Mouse (Mus musculus): Measurements from ENCODE around the gene Lclat1. TPM values are rescaled to one million over a fixed set of nuclear protein-coding genes. Genes with fewer than 3 reads are reported as not detected.
"Not testable (repeated sequence)": the region's sequence is repeated elsewhere in the genome, so short reads cannot be mapped to it uniquely, and the experiment has no call there.

The Lclat1 gene
- polyA plus RNA-seq, 1 experiment from 2014 or later, result 47.0 TPM

DNA sequence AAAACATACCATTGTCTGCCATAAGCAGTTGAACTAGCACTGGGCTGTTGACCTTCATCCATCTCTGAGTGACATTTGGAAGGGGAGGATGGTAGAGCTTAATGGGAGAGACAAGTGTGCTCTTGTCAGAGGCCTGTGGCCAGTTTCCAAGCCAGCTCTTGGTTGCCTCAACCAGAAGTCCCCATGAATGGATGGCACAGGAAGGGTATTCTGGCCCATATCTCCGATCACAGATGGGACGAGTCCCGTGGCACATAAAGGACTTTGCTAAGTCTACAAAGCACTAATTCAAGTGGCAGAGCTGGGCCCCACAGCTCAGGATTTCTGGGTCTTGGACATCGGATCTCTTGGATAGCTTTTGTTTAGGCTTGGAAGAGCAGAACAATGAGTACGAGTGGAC is 148.0 kb downstream of the Lclat1 start:
- H3K36me3 ChIP-seq, result no peaks in the 10 kb centered on the region
- WGBS, result 84% methylated on average over 5 of the region's 5 CpGs
- no peak overlapping the region for H3K27ac ChIP-seq (ENCODE audit: poor library complexity, severe bottlenecking)
- H3K4me2 ChIP-seq, result no peak overlapping the region
- no peak for ATAC-seq (ENCODE audit: insufficient number of reproducible peaks, low FRiP score)
- no peaks in the 10 kb centered on the region for H3K9me3 ChIP-seq (replicated peaks)
- H3K4me3 ChIP-seq, result no peak overlapping the region
- no peaks in the 10 kb centered on the region for H3K27me3 ChIP-seq (replicated peaks)
- no peak overlapping the region for H3K9ac ChIP-seq
- peaks cover 32% of the 10 kb centered on the region for H3K4me1 ChIP-seq (replicated peaks)

DNA sequence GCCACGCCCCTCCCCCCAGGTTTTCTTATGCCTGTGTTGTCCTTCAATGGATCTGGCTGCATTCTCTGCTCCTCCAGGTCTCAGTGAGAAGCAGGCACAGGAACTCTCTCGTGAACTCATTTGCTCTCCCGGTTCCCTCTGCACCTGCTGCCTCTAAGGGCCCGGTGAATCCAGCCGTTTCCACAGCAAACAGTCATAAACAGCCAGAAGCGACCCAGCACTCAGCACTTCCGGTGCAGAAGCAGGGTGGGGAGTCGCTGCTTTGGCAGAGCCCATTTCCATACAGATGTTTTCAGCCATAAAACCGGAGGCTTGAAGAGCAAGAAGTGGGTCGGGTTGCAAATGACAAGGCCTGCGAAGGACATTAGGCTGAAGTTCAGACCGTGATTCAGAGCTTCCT is 150.8 kb downstream of the Lclat1 start:
- H3K9ac ChIP-seq, result no peak overlapping the region
- H3K36me3 ChIP-seq, result no peaks in the 10 kb centered on the region
- 0 out of 2 replicates have a peak overlapping the region, but pooled peaks have one; percentile 18 for H3K27ac ChIP-seq (ENCODE audit: poor library complexity, severe bottlenecking)
- H3K4me3 ChIP-seq, result no peak overlapping the region
- H3K9me3 ChIP-seq (replicated peaks), result no peaks in the 10 kb centered on the region
- WGBS, result 51% methylated on average over 12 of the region's 12 CpGs
- no peak for ATAC-seq (ENCODE audit: insufficient number of reproducible peaks, low FRiP score)
- H3K4me1 ChIP-seq (replicated peaks), result peaks cover 19% of the 10 kb centered on the region
- no peak overlapping the region; the same call in 1 of the 2 replicates for H3K4me2 ChIP-seq
- no peaks in the 10 kb centered on the region for H3K27me3 ChIP-seq (replicated peaks)

DNA sequence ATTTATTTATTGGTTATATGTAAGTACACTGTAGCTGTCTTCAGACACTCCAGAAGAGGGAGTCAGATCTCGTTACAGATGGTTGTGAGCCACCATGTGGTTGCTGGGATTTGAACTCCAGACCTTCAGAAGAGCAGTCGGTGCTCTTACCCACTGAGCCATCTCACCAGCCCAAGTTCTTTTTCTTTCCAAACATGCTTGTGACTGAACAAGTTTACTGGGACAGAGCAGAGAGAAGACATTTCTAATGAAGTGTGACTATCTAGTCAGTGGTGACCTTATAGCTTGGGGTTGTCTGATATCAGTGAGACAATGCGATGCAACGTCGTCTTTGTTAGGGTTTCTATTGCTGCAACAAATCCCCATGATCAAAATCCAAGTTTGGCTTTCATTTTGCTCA is 151.5 kb downstream of the Lclat1 start:
- not testable (repeated sequence) for H3K27me3 ChIP-seq (replicated peaks); H3K27ac ChIP-seq (ENCODE audit: poor library complexity, severe bottlenecking); H3K4me2 ChIP-seq; H3K4me3 ChIP-seq; H3K9me3 ChIP-seq (replicated peaks); ATAC-seq (ENCODE audit: insufficient number of reproducible peaks, low FRiP score); H3K9ac ChIP-seq; H3K36me3 ChIP-seq
- 88% methylated on average over 5 of the region's 5 CpGs for WGBS
- peaks cover 15% of the 10 kb centered on the region for H3K4me1 ChIP-seq (replicated peaks)

DNA sequence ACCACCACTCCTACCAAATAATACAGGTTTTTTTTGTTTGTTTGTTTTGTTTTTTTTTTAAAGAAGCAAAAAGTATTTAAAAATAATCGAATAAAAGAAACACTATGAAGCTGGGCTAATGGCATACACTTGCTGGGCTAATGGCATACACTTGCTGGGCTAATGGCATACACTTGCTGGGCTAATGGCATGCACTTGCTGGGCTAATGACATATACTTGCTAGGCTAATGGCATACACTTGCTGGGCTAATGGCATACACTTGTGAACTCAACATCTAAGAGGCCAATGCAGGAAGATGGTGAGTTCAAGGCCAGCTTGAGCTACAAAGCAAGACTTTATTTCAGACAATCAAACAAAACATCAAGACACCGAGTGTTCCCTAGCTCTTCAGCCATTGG is 154.8 kb downstream of the Lclat1 start:
- Histone ChIP-seq H3K36me3 (no peaks in the 10 kb centered on the region), H3K4me3 (no peak overlapping the region), H3K27me3 (replicated peaks) (no peaks in the 10 kb centered on the region), H3K9me3 (replicated peaks) (no peaks in the 10 kb centered on the region), H3K9ac (no peak overlapping the region), H3K4me2 (no peak overlapping the region), H3K4me1 (replicated peaks) (peaks cover 15% of the 10 kb centered on the region), H3K27ac (ENCODE audit: poor library complexity, severe bottlenecking) (no peak overlapping the region)
- ATAC-seq (ENCODE audit: insufficient number of reproducible peaks, low FRiP score), result no peak
- 84% methylated on average over 2 of the region's 2 CpGs for WGBS

DNA sequence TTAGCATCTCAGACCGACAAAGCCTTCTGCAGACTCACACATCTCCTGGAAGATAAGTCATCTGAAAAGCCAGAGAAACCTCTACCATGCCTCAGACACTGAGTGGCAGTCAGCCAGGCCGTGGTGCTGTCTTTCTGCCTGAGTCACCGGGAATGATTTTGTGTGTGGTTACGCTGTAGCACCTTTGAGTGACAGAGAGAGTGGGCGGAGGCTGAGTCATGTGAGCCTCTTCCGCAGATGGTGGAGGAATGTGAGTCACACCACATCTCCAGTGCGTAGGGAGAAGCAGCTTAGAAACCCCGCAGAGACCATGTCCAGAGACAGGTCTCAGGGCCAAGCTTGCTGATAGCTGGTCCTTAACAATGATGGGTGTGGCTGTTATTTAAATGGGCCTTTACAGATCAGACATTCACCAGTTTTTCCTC is 155.3 kb downstream of the Lclat1 start:
- Histone ChIP-seq H3K4me3 (no peak overlapping the region), H3K4me2 (no peak overlapping the region), H3K27ac (ENCODE audit: poor library complexity, severe bottlenecking) (no peak overlapping the region), H3K4me1 (replicated peaks) (peaks cover 13% of the 10 kb centered on the region), H3K9me3 (replicated peaks) (no peaks in the 10 kb centered on the region), H3K9ac (no peak overlapping the region), H3K27me3 (replicated peaks) (no peaks in the 10 kb centered on the region), H3K36me3 (no peaks in the 10 kb centered on the region)
- ATAC-seq (ENCODE audit: insufficient number of reproducible peaks, low FRiP score), result peak; percentile 59
- WGBS, result 44% methylated on average over 8 of the region's 8 CpGs

DNA sequence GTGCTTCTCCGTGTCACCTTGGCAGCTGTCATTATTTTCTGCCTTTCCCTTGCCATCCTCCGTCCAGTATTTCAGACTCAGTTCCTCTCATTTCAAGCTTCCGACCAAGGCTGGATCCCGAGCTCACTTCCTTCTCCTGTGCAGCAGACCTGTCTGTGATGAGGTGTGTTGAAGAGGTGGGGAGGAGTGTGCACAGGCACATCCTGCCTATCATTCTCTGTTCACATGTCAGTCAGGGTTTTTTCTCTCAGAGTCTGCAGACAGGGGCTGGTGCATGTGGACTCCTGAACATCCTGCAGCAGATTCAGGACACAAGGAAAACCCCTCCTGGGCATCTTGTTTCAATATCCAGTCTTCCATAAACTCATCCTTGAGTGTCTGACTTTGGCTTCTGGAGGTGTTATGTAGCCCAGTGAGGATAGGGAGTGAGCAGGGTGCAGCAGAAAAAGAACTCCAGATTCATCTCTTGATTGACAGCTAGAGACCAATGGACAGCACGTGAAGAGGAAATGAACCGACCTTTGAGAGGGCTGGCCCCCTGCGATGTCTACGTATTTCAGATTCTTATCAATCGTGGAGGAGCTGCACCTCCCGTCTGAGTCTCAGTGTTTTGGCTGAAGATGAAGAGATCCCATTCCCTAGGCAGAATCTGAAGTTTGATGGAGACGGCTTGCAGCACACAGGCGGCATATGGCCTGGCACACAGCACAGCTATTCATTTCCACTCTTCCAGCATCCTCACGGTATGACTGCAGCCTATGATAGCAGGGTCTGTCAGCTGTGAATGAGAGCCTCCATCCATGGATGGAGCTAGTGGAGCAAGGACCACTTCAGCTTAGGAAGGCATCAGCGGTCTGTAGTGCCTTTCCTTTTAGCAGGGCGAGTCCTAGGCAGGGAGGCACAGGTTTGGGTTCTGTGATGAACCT is 163.3 kb downstream of the Lclat1 start:
- H3K36me3 ChIP-seq, result no peaks in the 10 kb centered on the region
- no peak overlapping the region for H3K27ac ChIP-seq (ENCODE audit: poor library complexity, severe bottlenecking)
- no peaks in the 10 kb centered on the region for H3K9me3 ChIP-seq (replicated peaks)
- H3K4me3 ChIP-seq, result no peak overlapping the region
- no peak for ATAC-seq (ENCODE audit: insufficient number of reproducible peaks, low FRiP score)
- no peak overlapping the region for H3K4me2 ChIP-seq
- no peaks in the 10 kb centered on the region for H3K4me1 ChIP-seq (replicated peaks)
- no peaks in the 10 kb centered on the region for H3K27me3 ChIP-seq (replicated peaks)
- WGBS, result 69% methylated on average over 15 of the region's 15 CpGs
- H3K9ac ChIP-seq, result no peak overlapping the region

DNA sequence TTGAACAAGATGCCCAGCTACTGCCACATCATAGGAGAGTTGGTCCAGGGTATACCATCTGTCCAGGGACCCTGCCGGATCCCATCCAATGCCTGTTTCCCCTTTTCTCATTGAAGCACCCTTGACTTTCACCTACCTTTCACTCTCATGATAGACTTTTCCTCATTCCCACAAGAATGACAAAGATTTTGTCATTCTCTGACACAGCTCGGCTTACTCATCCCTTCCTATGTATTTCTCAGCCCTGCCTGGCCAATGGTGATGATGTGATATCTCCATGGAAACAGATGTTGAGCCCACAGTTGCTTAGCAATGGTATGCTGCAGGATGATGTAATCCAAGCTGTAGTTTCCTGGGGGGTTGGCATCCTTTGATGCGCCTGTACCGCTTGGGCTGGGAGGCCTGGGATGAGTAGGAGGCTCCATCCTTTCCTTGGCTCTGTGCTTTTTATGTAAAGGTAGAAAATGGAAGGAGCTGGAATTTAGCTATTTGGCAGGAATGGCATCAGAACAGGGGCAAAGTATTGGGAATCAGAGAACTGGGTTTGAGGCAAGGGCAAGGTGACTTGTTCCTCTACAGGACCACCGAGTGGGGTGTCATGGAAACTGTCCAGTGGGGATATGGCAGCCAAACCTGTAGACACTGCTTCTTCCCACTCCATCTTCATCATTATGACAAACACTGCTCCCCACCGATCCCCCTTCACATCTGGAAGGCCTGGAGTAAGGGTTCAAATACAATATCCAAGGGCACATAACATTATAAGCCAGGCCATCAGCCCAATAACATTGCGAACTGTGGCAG is 164.2 kb downstream of the Lclat1 start:
- 82% methylated on average over 7 of the region's 7 CpGs for WGBS
- Histone ChIP-seq H3K4me2 (no peak overlapping the region), H3K27me3 (replicated peaks) (no peaks in the 10 kb centered on the region), H3K9me3 (replicated peaks) (no peaks in the 10 kb centered on the region), H3K4me3 (no peak overlapping the region), H3K27ac (ENCODE audit: poor library complexity, severe bottlenecking) (no peak overlapping the region), H3K36me3 (no peaks in the 10 kb centered on the region), H3K9ac (no peak overlapping the region), H3K4me1 (replicated peaks) (no peaks in the 10 kb centered on the region)
- ATAC-seq (ENCODE audit: insufficient number of reproducible peaks, low FRiP score), result no peak

DNA sequence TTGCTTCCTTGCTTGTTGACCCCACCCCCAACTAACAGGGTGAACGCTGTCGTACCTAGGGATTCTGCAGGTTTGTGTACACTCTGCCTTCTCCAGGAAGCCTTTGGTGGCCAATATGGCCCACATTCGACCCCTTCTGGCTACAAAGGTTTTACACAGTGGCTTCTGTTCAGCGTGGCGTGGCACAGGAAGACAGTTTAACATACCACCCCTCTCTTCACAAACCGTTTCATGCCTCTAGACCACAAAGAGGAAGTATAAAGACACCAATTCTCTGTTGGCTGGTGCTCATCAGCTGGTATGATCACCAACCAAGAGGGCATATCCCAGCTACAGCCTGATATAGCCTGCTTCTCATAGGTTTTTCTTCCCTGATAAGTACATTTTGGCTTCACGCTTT is 166.0 kb downstream of the Lclat1 start:
- 75% methylated on average over 7 of the region's 7 CpGs for WGBS
- Histone ChIP-seq H3K4me2 (no peak overlapping the region), H3K27ac (ENCODE audit: poor library complexity, severe bottlenecking) (no peak overlapping the region), H3K9ac (no peak overlapping the region), H3K27me3 (replicated peaks) (no peaks in the 10 kb centered on the region), H3K36me3 (no peaks in the 10 kb centered on the region), H3K4me1 (replicated peaks) (no peaks in the 10 kb centered on the region), H3K4me3 (no peak overlapping the region), H3K9me3 (replicated peaks) (no peaks in the 10 kb centered on the region)
- no peak for ATAC-seq (ENCODE audit: insufficient number of reproducible peaks, low FRiP score)

DNA sequence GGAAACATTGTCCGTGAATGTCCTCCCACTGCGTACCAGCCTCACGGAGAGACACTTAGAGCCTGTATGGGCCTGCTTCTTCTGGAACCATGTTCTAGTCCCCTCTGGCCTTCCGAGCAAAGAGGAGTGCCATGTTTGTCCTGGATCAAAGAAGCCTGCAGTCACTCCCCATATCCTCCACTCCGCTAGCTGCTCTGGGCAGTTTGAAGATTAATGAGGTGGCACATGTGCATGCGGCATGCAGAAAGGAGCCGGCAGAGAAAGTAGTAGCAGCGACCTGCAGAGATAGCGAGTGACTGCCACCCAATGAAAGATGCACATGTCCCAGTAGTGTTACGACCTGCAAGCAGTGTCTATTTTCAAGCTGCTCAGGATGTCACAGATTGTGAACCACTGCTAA is 167.3 kb downstream of the Lclat1 start:
- 86% methylated on average over 10 of the region's 10 CpGs for WGBS
- ATAC-seq (ENCODE audit: insufficient number of reproducible peaks, low FRiP score), result no peak
- no peak overlapping the region for H3K4me3 ChIP-seq
- H3K36me3 ChIP-seq, result no peaks in the 10 kb centered on the region
- no peaks in the 10 kb centered on the region for H3K4me1 ChIP-seq (replicated peaks)
- H3K27me3 ChIP-seq (replicated peaks), result no peaks in the 10 kb centered on the region
- no peaks in the 10 kb centered on the region for H3K9me3 ChIP-seq (replicated peaks)
- H3K4me2 ChIP-seq, result no peak overlapping the region
- no peak overlapping the region for H3K27ac ChIP-seq (ENCODE audit: poor library complexity, severe bottlenecking)
- no peak overlapping the region for H3K9ac ChIP-seq

DNA sequence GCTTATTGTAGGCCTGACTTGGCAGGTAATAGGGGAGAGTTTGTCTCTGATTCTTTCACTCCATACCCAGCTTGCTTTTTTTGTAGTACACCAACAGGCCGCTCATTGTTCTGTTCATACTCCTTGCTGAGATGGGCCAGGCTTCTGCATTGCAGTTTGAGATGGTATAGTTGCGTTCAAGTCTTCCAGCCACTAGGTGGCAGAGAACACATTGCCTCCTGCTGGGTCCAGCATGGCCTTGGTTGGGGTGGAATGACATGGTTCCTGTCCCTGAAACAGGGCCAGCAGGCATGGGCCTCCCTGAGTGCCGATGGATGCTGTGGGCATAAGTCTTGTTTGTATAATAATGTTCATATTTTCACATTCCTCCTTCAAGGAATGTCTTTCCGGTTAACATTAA is 170.0 kb downstream of the Lclat1 start:
- Histone ChIP-seq H3K9me3 (replicated peaks) (no peaks in the 10 kb centered on the region), H3K4me1 (replicated peaks) (no peaks in the 10 kb centered on the region), H3K4me3 (no peak overlapping the region), H3K27me3 (replicated peaks) (no peaks in the 10 kb centered on the region), H3K4me2 (no peak overlapping the region), H3K36me3 (no peaks in the 10 kb centered on the region), H3K9ac (no peak overlapping the region), H3K27ac (ENCODE audit: poor library complexity, severe bottlenecking) (no peak overlapping the region)
- 85% methylated on average over 4 of the region's 4 CpGs for WGBS
- no peak for ATAC-seq (ENCODE audit: insufficient number of reproducible peaks, low FRiP score)

DNA sequence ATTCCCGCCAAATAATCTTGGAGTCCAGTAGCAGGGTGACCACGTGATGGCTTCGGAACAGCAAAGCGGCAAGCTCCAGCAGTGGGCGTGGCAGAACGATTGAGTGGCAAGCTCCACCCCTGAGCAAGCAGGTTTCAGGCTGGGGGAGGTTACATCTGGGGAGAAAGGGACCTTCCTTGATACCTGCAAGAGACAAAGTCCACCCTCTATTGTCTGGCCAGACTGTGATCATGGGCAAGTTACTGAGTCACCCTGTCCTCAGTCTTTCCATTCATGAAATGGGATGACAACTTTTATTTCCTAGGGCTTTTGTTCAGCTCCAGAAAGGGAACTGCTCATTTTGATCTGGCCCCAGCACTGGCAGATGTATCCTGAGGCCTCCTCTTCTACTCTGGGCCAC is 174.9 kb downstream of the Lclat1 start:
- H3K4me2 ChIP-seq; H3K36me3 ChIP-seq; H3K9me3 ChIP-seq (replicated peaks); H3K27ac ChIP-seq (ENCODE audit: poor library complexity, severe bottlenecking); H3K27me3 ChIP-seq (replicated peaks); H3K4me1 ChIP-seq (replicated peaks); H3K9ac ChIP-seq; H3K4me3 ChIP-seq; ATAC-seq (ENCODE audit: insufficient number of reproducible peaks, low FRiP score): not testable (repeated sequence)
- WGBS, result 37% methylated on average over 6 of the region's 6 CpGs

All from heart, embryonic 12.5 days (tissue).